Mouse (Mus musculus) Muller cell, postnatal 12 days (primary cell): Measurements from ENCODE around the gene Susd6.
"Not testable (repeated sequence)": the region's sequence is repeated elsewhere in the genome, so short reads cannot be mapped to it uniquely, and the experiment has no call there.

ENCODE experiments used
- DNase-seq: peaks from one replicate; pipeline ENCODE4 v3.0.0-alpha.2; 2015; ENCODE audit errors: inconsistent ontology term

The Susd6 gene

DNA sequence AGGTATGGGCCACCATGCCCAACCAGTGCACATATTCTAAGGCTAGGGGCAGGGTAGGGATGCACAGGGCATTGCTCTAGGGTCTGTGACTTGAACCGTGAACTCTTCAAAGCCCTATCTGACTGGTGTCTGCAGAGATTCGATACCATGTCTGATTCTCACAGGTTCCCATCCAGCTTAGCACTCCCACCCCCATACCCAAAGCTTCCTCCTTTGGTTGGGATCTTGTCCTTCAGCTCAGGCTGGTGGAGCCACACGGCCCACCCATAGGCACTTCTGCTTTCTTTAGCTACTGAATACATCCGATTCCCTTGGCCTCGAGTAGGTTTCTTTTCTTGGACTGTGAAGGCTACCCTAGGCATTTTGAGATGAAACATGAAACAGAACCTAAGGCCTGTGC lies 5.3 kb upstream of the Susd6 start:
- no peak for DNase-seq

DNA sequence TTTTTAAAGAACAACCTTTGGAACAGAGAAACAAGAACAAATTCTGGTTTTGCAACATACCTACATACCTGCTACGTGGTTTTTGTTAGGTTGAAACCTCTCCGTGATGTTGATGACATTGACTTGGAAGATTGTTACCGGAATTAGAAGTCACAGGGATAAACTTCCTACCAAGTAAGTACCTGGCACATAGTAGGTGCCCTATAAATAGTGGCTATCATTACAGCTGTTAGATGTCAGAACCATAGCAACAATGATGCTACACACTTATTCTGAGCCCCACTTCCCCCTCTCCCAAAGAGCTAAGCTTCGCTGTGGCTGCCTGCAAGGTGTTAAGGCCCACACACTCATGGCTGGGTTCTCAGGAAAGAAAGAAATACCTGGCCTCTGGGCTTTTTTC lies 4.7 kb upstream of the Susd6 start:
- no peak for DNase-seq

DNA sequence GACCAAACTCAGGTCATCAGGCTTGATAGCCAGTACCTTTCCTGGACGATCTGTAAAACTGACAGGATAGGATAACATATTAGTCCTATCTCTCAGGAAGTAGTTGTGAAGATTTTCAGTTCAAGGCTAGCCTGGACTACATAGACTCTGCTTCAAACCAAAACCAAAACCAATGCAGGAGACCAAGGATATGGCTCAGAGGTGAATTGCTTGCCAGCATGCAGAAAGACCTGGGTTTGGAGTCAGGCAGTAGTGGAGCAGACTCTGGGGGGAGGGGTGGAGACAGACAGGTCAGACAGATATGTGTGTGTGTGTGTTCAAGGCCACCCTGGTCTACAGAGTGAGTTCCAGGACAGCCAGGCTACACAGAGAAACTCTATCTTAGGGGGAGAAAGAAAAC lies 3.7 kb upstream of the Susd6 start:
- DNase-seq = no peak

DNA sequence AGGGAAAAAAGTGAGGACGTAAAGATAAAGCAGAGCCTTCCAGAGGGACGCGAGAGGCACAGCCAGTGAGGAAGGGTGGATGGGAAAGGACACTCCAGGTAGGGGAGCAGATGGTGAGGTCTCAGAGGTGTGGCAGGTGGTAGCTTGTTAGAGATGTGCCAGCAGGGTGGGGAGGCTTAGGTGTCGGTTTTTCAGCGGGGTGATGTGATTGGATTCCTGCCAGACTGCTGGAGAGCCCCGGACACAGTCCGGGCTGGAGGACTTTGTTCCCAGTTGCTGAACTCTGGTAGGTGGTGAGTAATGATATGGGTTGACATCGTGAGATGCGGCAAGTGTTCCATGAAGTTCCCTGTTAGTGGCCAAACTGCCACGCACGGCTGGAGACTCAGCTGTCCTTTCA lies 2.7 kb upstream of the Susd6 start:
- no peak for DNase-seq

DNA sequence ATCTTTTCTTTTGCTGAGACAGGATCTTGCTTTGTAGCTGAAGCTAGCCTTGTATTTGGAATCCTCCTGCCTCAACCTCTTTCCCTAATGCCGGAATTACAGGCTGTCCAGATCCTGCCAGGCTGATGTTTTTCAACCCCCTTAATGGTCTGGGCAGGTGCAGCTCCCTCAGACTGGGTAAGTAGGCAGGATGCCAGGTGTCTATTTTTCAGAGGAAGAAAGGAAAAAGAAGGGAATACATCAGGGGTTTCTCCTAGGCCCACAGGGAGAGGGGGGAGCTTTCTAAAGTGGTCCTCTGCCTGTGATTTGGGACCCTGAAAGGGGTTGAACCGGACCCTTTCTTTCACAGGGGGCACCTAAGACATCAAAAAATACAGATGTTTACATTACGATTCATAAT lies 2.1 kb upstream of the Susd6 start:
- no peak for DNase-seq

GRCm38 (mm10) chr12:80789276-80789675 lies 1.0 kb upstream of the Susd6 start:
- not testable (repeated sequence) for DNase-seq

- DNase-seq = peak; percentile 61
Measured at GRCm38 (mm10) chr12:80790700-80791570, 625 bp downstream of the Susd6 start.

- DNase-seq = no peak
Measured at GRCm38 (mm10) chr12:80791571-80792444, 1.5 kb downstream of the Susd6 start.

GRCm38 (mm10) chr12:80792867-80793266 lies 2.6 kb downstream of the Susd6 start:
- no peak for DNase-seq

GRCm38 (mm10) chr12:80793535-80793934 lies 3.2 kb downstream of the Susd6 start:
- no peak for DNase-seq

GRCm38 (mm10) chr12:80794522-80794921 lies 4.2 kb downstream of the Susd6 start:
- DNase-seq = no peak

DNA sequence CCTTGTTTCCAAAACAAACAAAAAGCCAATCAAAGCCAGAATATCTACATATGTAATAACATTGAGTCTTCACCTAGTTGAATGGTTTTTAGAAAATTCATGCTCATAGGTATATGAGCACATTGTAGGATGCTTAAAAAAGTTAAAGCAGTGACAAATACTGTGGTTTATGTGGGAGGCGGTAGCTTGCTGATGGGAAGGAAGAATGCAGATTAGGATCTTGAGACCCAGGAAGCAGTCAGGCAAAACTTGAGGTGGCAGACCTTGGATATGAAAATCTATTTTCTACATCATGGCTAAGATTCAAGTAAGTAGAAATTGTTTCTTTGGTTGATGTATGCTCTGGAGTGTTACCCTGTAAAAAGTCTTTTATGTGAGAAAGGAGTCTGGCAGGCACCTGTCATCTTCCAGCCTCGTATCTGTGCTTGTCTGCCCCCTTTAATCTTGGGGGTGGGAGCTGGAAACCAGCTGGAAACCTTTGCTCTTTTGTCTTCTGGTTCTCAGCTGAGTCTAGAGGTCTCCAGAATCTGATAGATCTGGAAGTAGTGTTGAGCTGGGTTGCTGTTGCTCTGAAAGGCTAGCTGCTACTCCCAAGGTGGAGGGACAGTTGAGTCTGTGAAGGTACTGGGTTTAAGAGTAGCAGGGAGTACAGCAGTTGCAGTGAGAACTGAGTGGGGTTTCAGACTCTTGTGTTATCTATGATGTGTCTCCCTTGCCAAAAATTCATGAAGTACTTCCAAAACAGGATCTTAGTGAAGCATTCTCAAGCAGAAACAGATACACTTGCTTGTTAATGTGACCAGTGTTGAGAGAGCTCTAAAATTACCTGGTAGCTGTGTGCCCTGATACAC lies 4.8 kb downstream of the Susd6 start:
- no peak for DNase-seq

DNA sequence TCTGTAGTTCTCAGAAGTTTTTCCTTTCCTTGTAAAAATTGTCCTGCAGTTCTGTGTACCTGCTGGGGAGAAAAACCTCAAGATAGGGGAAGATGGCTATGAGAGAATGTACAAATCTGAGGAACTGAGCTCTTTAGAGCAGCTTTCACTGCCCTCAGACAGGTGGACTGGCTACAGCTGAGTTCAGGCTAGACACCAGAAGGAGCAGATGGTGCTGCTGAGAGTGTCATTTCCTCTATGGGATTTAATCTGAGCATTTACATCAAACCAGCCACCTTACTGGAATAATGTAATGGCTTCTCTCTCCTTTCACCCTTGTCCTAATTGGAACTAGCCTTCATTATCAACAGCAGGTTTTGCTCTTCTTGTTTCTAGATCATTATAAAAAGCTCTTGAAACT lies 8.0 kb downstream of the Susd6 start:
- no peak for DNase-seq

GRCm38 (mm10) chr12:80800156-80800555 lies 9.8 kb downstream of the Susd6 start:
- no peak for DNase-seq

DNA sequence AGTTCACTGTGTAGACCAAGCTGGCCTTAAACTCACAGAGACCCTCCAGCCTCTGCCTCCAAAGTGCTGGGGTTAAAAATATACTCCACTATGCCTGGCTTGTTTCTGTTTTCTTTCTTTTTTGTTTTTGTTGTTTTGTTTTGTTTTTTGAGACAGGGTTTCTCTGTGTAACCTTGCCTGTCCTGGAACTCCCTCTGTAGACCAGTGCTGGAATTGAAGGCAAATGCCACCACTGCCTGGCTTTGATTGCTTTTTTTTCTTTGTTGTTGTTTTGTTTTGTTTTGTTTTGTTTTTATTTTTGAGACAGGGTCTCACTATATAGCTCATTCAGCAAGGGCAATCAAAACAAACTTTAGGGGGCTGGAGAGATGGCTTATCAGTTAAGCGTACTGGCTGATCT lies 11.1 kb downstream of the Susd6 start:
- no peak for DNase-seq

- DNase-seq = peak; percentile 72
Measured at GRCm38 (mm10) chr12:80803924-80804323, 13.6 kb downstream of the Susd6 start.

GRCm38 (mm10) chr12:80804861-80805428 lies 14.6 kb downstream of the Susd6 start:
- DNase-seq = no peak

GRCm38 (mm10) chr12:80807451-80808085 lies 17.3 kb downstream of the Susd6 start:
- peak; percentile 55 for DNase-seq

- DNase-seq = no peak
Measured at GRCm38 (mm10) chr12:80810005-80810404, 19.7 kb downstream of the Susd6 start.

- peak; percentile 36 for DNase-seq
Measured at GRCm38 (mm10) chr12:80811646-80812509, 21.6 kb downstream of the Susd6 start.
